Mouse (Mus musculus): ENCODE measurements around the gene Napsa.

- TF ChIP-seq CTCF (IDR thresholded peaks at IDR 0.05; ENCODE audit: low read depth), result no peak
- no peak for TF ChIP-seq EP300 (optimal IDR thresholded peaks at IDR 0.05)
These were observed 12.2 kb downstream of the Napsa start for GRCm38 (mm10) chr7:44584265-44584804.

Measured in stomach, postnatal 0 days (tissue).